Mouse (Mus musculus) gastrocnemius, postnatal 14 days (tissue): Measurements from ENCODE around the gene Cep350. TPM values are rescaled to one million over a fixed set of nuclear protein-coding genes. Genes with fewer than 3 reads are reported as not detected.

Source experiments
- DNase-seq: peaks from one replicate; pipeline ENCODE4 v3.0.0; 2021; ENCODE audit warnings: mixed read lengths
- intact Hi-C: fragments of 180-260 bp; cut with DNase I; formaldehyde crosslinking; loops from one replicate; pipeline ENCODE4 v1.15.1; 2025; ENCODE audit warnings: low total_unique reads
- long read RNA-seq, 2 experiments: library from polyadenylated mRNA; stranded (forward); transcript quantifications; one replicate each; pipeline ENCODE4 v2.0.0; 2021
- total RNA-seq, 2 experiments: library from RNA; stranded (reverse); gene quantifications; 2 replicates each; pipeline ENCODE4 v1.2.3; 2021

Gene Cep350
- total RNA-seq, result 10 to 100 TPM; 28.5 to 33.1 TPM
- long read RNA-seq, experiment 1, partial matches to known transcripts, result 0 of 1 reads
- long read RNA-seq, experiment 1, other reads (novel, unspliced or antisense), result 1 of 1 reads
- long read RNA-seq, experiment 2, partial matches to known transcripts, result 0 of 2 reads
- long read RNA-seq, experiment 2, other reads (novel, unspliced or antisense), result 2 of 2 reads

DNA sequence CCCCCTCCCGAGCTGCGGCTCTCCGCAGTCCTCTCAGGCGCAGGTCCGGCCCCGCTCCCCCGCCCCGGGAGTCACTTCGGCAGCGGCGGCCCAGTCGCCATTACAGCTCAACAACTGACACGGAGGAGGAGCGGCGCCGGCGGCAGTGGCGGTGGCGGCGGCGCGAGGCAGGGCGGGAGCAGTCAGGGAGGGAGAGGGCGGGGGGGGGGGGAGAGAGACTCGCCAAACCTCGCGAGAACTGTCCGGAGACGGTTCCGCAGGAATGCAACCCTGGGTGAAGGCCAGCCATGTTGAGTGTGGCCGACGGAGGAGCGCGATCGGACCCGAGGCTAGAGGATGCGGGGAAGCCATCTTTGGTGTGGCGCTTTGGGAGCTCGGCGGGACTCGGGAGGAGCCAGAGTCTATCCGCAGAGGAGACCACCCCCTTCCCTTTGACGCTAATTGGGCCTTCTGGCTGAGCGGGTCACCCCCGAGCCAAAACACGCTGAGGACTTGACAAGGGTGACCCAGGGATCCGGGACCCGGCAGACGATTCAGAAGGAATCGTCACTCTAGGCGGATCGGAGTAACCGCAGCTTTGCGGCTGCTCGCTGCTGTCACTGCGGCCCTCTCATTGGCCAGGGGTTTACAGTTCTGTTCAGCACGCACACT is at the start of gene Cep350:
Cep350 (minus strand) TSS at position 188 of the 651 bp plus-strand sequence.
- intact Hi-C loops, result no loop called here
- peak; percentile 99 for DNase-seq

DNA sequence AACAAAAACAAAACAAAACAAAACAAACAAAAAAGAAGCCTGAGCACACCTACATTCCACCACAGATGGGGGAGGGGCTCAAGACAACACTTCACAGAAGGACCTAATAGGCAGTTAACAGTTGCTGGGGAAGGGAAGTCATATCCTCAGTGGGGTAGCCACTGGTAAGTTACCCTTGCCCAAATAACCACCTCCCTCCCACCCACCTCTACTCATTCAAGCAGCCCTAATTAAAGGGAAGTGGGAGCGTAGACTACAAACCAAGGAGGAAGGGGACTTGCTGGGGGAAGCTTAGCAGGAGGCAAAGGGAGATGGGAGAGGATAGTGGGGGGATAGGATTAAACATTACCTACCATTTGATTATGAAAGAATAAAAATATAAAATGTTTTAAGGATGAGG is 47.3 kb upstream of the Cep350 start:
- intact Hi-C loops, result no loop called here
- no peak for DNase-seq

DNA sequence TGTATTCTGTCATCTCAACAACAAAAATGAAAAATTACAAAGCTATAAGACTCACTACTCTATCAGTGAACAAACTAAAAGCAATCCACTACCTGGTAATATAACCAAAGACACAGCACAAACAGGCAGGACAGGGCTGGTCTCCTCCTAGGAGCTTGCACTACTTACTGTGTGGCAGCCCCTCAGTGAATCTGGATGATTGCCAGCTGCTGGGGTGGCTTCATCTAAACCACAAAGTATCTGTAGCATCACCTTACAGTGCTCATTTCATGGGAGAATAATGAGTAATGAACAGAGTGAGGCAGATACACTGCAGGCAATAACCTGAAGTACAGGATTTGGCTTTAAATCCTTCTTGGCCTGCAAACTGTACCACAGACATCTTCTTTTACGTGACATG is 46.7 kb upstream of the Cep350 start:
- DNase-seq, result no peak
- intact Hi-C loops, result no loop called here

DNA sequence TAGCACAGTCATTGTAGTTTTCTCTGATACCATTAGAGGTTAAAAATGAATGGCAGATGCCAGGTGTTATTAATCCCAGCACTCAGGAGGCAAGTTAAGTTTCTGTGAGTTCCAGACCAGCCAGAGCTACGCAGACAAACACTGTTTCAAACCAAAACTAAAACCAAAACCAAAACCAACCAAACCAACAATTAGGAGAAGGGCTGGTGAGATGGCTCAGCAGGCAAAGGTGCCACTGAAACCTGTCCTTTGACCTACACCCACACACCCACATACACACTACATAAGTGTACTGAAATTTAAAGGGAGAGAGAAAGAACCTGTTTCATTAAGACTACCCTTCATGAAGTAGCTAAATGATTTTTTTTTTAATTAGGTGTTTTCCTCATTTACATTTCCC is 35.9 kb upstream of the Cep350 start:
- intact Hi-C loops, result no loop called here
- no peak for DNase-seq

DNA sequence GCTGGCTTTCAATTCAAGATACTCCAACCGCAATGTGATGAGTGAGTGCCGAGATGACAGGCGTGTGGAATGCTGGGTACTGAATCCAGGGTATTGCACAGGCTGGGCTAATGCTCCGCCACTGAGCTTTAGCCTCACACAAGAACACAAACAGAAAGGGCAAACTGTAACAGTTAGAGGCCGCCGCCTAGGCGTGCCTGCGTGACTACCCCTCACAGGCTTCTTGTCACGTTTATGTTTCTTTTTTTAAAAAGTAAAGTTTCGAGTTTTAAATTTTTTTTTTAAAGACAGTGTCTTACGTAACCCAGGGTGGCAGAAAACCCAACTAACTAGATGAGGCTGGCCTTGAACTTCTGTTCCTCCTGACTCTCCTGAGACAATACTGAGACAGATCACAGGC is 32.9 kb upstream of the Cep350 start:
- intact Hi-C loops, result no loop called here

DNA sequence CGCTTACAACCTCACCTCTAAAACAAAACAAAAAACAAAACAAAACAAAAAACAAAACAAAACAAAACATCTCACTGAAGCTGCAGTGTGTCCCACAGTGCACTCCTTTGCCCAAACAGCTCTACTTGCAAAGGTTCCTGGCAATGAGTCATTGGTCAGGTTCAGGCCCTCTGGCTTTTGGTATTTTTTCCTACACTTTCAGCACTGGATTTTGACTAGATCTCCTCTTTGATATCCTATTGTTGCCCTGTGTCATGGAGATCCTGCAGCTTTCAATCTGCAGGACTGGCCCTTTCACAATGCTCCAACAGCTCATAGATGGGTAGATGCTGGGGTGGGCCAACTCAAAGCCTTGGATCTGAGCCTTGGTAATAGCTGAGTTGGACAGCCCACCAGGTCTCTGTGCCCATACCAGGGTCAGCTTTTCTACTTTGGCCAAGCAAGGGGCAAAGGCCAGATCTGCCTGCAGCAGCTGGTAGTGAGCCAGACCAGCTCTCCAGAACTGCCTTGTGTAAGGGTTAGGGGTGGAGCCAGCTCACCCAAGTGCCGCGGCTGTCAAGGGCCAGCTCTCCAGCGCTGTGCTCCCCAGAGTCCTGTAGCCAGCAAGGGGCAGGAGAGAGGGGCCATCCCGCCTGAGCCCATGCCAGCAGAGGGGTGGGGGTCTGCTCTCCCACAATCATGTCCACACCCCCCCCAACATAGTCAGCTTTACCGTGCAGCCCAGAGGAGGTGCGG is 30.3 kb upstream of the Cep350 start:
- peak; percentile 41 for DNase-seq
- intact Hi-C loops, result no loop called here

More for the DNA sequence above, 32.9 kb upstream of the Cep350 start:
- no peak for DNase-seq

DNA sequence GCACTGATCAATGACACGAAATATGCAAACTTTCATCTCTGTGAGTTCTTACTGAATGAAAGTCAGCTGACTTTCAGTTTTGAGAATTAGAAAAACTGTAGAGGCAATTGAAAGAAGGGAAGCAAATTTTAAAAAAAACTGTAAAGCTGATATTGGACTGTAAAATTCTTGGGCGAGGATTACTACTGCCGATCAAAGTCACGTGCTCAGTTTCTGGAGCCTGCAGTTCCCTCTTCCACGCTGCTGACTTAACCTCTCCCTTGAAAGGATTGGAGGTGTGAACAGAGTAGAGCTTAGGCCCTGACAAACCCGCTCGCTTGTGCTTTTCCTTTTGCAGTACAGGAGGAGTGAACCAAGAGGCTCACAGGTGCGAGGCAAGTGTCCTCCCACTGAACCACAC is 29.3 kb upstream of the Cep350 start:
- no peak for DNase-seq
- intact Hi-C loops, result no loop called here

DNA sequence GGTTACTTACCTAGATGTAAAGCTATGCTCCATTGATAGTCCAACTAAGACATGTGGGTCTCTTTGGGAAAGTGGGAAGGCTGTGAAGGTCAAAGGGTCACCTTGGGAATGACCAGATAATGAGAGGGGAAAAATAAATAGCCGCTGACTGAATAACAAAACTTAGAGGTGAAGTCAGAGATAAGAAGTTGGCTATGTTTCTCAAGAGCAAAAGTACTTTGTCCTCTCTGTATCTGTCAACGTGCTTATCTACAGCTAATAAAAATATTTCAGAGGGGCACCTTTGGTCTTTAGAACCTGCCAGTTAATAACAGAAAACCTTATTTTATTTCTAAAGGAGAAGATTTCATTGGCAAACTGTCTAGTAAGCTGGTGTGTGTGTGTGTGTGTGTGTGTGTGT is 22.6 kb upstream of the Cep350 start:
- DNase-seq, result no peak
- intact Hi-C loops, result no loop called here

DNA sequence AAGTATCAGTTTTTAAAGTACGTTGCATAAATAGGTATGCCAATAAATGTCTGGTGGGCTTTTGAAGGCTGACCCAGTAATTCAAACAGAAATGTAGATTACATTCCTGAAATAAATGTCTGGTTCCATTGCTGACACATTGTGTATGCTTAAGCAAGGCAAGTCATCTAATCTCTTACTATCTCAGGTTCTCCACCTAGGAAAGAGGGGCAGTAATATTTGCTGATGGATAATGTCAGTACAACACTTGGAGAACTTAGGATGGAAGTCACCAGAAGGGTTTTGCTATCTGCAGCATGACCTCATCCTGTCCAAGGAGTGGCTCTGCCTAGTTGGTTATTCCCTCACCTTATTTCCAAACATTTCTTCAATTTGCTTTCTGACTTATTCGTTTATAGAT is 21.5 kb upstream of the Cep350 start:
- no peak for DNase-seq
- intact Hi-C loops, result no loop called here

DNA sequence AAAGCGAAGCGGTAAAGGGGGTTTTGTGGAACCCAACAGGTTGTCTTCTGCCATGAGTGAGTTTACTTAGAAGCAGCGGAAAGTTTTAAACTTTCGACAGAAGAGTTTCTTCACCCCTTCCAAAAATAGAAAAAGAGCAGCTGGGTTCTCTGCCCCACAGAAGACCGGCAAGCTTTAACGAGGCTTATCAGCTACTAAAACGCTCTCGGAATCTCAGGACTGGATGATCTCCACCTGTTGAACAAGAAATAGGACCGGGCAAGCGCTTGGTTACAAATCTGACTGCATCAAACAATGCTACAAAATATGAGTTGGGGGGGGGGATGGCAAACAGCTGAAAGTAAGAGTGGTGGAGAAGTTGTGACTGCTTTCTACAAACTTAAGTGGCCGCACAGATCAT is 17.3 kb upstream of the Cep350 start:
- no peak for DNase-seq
- intact Hi-C loops, result no loop called here

DNA sequence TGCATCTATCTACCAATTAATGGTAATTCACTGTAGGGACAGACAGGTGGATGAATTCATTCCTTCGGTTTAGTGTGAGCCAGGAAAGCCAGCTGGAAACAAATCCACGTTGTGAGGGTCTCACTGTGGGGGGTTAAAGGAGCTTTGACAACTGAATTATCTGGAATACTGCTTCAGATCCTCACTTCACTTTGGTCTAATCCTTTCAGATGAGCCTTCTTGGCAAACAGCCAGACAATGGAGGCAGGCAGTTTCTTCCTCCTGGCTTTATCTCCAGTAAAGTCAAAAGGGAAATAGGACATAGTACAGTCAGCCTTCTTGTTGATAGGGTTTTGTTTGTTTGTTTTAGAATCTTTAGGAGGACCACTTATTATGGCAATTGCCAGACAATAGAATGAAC is 16.3 kb upstream of the Cep350 start:
- DNase-seq, result no peak
- intact Hi-C loops, result no loop called here

DNA sequence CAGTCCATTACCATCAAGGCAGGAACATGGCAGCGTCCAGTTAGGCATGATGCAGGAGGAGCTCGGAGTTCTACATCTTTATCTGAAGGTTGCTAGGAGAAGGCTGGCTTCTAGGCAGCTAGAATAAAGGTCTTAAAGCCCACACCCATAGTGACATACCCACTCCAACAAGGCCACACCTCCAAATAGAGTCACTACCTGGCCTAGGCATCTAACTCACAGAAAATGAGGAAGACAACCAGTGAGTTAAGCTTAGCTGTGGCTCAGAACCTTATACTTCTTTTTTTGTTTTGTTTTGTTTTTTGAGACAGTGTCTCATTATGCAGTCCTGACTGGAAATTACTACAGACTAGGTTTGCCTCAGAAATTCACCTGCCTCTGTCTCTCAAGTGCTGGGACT is 14.6 kb upstream of the Cep350 start:
- DNase-seq, result no peak
- intact Hi-C loops, result no loop called here

DNA sequence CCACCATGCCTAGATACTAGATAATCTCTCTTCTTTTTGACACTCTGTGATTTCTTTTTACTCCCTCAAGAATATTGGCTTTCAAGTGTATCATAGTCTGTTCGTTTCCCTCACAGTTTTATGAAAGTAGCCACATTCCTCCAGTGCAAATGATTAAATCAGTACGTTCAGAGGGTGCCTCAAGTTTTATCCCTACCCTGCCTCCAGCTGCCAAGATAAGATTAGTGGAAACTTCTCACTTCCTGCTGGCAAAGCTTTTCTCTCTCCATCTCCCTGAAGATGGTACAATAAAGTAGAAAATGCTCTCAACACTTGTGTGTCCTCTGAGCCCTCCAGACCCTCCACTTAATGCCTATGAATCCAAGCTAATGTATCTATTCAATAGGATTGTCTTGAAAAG is 1.9 kb upstream of the Cep350 start:
- no peak for DNase-seq
- intact Hi-C loops, result no loop called here

DNA sequence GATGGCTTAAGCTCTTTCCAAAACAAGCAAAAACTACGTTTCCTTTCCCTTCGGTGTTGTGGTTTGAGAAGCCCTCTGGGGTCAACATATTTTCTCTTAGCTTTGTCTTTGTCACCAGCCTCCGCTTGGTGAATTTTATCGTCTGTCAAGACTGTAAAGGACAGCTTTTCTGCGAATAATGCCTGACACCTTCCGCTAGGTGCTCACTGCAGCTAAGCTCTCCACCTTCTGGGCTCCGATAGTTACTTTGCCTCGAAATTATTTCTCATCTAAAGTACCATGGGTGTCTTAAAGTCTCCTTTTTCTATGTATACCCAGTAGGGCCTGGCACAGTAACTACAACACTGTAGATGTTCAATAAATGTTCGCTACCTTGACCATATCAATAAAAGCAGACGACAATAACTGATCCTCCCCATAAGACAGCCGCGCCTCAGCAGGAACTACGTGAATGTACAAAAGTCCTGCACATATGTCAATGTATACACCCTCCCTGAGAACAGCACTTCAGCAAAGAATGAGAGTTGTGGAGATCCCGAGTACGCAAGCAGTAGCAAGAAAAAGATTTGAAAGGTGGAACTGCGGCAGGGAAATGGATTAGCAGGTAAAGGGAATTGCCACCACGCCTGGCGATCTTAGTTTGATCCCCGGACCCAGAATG is 794 bp upstream of the Cep350 start:
- DNase-seq, result no peak
- intact Hi-C loops, result no loop called here

DNA sequence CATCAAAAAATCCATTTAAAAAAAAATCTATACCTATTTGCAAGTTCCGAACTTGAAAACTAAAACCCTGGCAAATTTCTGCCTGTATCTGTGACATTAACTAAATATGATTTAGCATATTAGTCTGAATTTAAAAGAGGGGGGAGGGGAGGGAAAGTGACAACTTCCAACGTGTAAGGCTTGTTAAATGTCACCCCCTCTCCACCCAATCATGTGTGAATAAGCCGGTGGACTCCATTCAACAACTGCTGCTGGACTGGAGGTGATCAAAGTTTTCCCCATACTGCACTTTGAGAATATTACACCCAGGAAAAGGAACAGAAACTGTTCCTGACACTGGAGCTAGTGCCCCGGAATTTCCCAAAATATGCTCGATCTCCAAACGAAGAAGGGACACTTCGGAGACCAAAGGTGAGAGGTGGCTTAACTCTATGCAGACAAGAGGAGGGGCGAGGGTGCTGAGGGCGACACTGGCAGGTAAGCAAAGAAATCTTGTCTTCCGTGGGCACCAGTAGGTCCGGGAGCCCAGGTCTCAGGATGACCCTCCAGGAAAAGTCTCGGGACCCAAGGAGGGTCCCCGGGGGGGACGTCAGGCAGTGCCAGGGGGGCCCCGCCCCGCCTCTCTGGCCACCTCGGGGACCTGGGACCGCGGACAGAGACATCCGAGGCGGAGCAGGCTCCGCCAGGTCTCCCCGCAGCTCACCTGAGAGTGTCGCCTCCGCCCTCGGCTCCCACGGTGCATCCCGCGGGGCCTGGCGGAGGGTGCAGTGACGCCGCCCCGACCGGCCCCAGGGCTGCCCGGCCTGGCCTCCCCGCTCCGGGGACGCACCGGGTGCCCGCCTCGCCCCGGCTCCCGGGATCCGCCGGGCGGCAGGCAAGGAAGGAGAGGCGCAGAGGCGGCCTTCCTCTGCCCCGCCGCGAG is 648 bp downstream of the Cep350 start:
- intact Hi-C loops, result no loop called here
- DNase-seq, result no peak

DNA sequence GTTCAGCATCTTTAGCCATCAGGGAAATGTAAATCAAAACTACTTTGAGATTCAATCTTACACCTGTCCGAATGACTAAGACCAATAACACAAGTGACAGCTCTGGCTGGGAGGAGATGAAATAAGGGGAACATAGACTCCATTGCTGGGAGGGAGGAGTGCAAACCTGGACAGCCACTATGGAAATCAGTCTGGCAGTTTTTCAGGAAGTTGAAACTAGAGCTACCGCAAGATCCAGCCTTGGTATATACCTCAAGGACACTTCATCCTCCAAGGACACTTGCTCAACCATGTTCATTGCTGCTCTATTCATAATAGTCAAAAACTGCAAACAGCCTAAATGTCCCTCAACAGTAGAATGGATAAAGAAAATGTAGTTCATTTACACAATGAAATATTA is 23.9 kb downstream of the Cep350 start:
- DNase-seq, result no peak
- intact Hi-C loops, result no loop called here

DNA sequence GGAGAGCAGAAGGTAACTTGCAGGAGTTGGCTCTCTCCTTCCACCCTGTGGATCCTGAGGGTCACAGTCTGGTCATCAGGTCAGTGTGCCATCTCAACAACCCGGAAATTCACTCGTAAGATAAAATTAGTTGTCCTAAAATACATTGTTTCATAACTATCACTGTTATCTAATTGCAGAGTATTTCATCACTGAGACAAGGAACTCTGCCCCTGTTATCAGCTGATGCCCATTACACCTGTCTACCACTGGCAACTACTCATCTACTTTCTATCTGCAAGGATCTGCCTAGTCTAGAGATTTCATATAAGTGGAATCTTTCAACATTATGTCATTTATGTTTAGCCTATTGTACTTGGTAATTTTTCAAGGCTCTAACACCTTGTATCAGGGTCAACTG is 28.7 kb downstream of the Cep350 start:
- DNase-seq, result no peak
- intact Hi-C loops, result no loop called here

DNA sequence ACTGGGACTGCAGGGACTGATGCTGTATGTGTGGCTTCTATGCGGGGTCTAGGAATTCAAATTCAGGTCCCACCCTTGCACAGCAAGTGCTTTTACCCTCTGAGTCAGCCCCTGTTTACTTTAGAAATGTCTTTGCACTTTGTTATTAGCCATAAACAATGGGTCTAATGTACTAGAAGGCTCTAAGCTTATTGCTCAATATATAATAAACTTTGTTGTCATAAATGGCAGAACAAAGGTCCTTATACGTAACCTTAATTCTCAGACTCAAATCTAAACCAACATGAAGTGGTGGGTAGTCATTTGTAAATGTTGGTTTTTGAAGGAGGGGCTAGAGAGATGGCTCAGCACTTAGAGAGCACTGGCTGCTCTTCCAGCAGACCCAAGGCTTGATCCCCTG is 35.6 kb downstream of the Cep350 start:
- DNase-seq, result no peak
- intact Hi-C loops, result no loop called here

DNA sequence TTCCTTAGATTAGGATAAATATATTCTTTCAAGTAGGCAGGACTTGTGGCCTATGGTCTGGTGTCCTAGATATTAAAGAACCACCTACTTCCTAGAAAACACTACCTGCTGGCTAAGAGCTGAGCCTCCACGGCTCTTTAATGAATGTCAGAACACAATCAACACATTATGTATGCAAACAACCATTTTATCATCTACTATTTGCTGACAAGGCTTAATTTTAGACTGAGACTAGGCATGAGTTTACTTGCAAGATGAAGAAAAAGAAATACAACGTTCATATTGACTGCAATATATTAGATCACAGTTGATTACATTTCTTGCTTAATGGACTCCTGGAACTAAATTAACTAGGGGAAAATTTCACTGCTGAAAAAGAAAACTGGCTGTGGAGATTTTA is 38.4 kb downstream of the Cep350 start:
- intact Hi-C loops, result no loop called here
- DNase-seq, result no peak

DNA sequence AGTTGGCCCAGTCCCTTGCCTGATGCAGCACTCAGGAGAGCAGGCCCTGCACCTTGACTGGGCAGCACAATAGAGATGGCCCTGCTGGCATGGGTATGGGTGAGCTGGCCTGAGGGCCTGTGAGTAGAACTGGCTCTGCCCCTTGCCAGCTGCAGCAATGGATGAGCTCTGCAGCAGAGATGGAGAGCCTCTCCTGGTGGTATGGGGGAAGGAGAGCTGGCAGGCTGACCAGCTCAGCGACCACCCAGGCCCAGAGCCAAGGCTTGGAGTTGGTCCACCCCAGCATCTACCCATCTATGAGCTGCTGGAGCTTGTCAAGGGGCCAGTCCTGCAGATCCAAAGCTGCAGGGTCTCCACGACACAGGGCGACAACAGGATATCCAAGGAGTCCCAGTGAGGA is 69.5 kb downstream of the Cep350 start:
- intact Hi-C loops, result no loop called here
- no peak for DNase-seq
